Mouse (Mus musculus) C2C12 (cell line): ENCODE data around the gene Ccdc14. TPM values are rescaled to one million over a fixed set of nuclear protein-coding genes. Genes with fewer than 3 reads are reported as not detected.

Experiments used
- H3K27me3 ChIP-seq: one replicate; pipeline ENCODE4 v1.6.1; 2011; ENCODE audit not compliant: control insufficient read depth, insufficient read depth, insufficient read length
- H3K36me3 ChIP-seq: one replicate; pipeline ENCODE4 v1.6.1; 2011; ENCODE audit not compliant: control insufficient read depth, insufficient read depth
- H3K4me3 ChIP-seq: one replicate; pipeline ENCODE4 v1.5.1; 2011; ENCODE audit warnings: mild to moderate bottlenecking, control low read depth; ENCODE audit not compliant: poor library complexity, insufficient read depth, severe bottlenecking
- H3K79me2 ChIP-seq: one replicate; pipeline ENCODE4 v1.6.1; 2011; ENCODE audit not compliant: control insufficient read depth, insufficient read depth
- H3K79me3 ChIP-seq: one replicate; pipeline ENCODE4 v1.6.1; 2011; ENCODE audit warnings: low read depth, control low read depth
- H3ac ChIP-seq: one replicate; pipeline ENCODE3; 2011; ENCODE audit warnings: low read depth; ENCODE audit not compliant: control insufficient read depth, insufficient read length
- CEBPB ChIP-seq: IDR thresholded peaks from one replicate; pipeline ENCODE4 v1.6.1; 2011; ENCODE audit warnings: low read depth, mild to moderate bottlenecking, control low read depth, moderate library complexity
- CTCF ChIP-seq: IDR thresholded peaks from one replicate; pipeline ENCODE4 v1.5.1; 2011; ENCODE audit not compliant: control insufficient read depth, insufficient read depth, insufficient read length
- FOSL1 ChIP-seq: IDR thresholded peaks from one replicate; pipeline ENCODE4 v1.8.0; 2011; ENCODE audit warnings: mild to moderate bottlenecking, low read length; ENCODE audit not compliant: poor library complexity, insufficient read depth, severe bottlenecking
- MAX ChIP-seq: IDR thresholded peaks from one replicate; pipeline ENCODE4 v1.6.1; 2011; ENCODE audit warnings: mild to moderate bottlenecking, control low read depth
- MYOD1 ChIP-seq: IDR thresholded peaks from one replicate; pipeline ENCODE4 v1.6.1; 2011; ENCODE audit warnings: low read depth; ENCODE audit not compliant: control insufficient read depth, insufficient read length
- MYOG ChIP-seq: IDR thresholded peaks from one replicate; pipeline ENCODE4 v1.6.1; 2011; ENCODE audit not compliant: control insufficient read depth, insufficient read length; ENCODE audit errors: extremely low read depth
- USF1 ChIP-seq: IDR thresholded peaks from one replicate; pipeline ENCODE4 v1.6.1; 2011; ENCODE audit warnings: low read depth, mild to moderate bottlenecking, control low read depth, moderate library complexity
- polyA plus RNA-seq: library from polyadenylated mRNA; unstranded; fragments of >200 nt; fragmentation: generic; extraction: Trizol; gene quantifications from one replicate; pipeline ENCODE4 v1.2.1, GENCODE M21; 2012; ENCODE audit warnings: missing spikeins

Ccdc14 gene
- polyA plus RNA-seq, 1 experiment = 2.1 TPM

DNA sequence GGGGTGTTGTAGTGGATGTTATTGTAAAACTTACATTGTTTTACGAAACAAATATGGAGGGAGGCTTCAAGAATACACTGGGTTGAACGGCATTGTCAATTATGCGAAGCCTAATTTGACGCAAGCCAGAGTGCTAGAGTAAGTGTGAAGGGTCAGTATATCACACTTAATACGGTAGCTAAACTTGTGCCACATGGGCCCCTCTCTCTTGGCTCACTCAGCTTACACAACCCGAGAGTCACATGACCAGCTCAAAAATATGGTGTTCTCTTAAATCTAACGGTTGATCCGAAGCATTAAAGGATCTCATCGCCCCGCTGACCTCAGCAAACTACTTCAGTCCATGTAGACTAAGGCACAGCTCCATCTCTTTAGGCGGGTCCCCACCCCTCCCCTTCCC, 32.0 kb upstream of the Ccdc14 start:
- H3K79me2 ChIP-seq = no peaks in the 10 kb centered on the region
- no peak overlapping the region for H3ac ChIP-seq
- no peaks in the 10 kb centered on the region for H3K27me3 ChIP-seq
- no peaks in the 10 kb centered on the region for H3K79me3 ChIP-seq
- H3K4me3 ChIP-seq = no peak overlapping the region
- H3K36me3 ChIP-seq = no peaks in the 10 kb centered on the region
- TF ChIP-seq CEBPB = no peak
- TF ChIP-seq FOSL1 = no peak
- TF ChIP-seq MYOD1 = no peak
- no peak for TF ChIP-seq MAX

DNA sequence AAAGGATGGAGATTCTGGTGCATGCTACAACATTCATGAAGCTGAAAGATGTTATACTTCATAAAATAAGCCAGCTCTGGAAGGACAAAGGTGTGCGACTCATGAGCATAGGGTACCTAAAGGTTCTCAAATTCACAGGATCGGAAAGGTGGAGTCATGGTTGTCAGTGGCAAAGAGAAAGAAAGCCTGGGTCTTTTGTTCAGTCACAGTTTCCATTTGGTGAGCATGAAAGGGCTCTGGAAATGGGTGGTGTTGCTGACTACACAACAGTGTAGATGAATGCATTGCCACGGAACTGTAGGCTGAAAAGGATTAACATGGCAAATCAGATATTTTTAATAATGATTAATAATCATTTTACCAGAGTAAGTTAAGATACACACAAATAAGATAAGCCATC, 25.9 kb upstream of the Ccdc14 start:
- H3K27me3 ChIP-seq = no peaks in the 10 kb centered on the region
- no peaks in the 10 kb centered on the region for H3K79me2 ChIP-seq
- TF ChIP-seq MAX = no peak
- no peak for TF ChIP-seq USF1
- no peak overlapping the region for H3K4me3 ChIP-seq
- H3K36me3 ChIP-seq = no peaks in the 10 kb centered on the region
- no peaks in the 10 kb centered on the region for H3K79me3 ChIP-seq
- H3ac ChIP-seq = no peak overlapping the region

DNA sequence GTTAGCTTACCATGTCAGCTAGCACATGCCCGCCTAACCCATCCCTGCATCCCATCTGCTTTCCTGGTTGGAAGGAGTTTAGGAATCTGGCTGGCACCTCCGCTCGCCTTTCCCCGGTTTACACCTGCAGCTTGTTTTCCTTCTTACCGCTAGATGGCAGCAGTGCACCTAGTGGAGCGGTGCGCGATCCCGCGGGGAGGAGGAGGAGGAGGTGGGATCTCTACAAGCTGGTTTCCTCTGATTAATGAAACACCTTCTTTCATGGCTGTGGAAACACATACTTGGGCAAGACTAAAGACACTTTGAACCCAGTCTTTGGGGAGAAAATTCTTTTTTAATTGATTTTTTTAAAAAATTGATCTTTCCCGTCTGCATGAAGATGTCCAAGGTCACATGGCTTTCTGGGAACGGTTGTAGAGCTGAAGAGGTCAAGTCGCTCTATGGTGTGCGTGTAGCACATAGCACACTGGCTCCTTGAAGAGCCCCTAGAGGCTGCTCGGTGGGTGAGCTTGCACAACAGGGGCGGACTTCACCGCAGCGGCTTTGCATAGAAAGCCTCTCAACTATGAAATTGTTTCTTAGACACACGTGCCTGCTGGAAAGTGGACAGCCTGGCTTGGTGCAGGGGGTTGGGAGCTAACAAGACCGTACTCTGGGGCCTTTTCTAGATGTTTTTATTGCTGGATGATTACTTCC, 23.2 kb upstream of the Ccdc14 start:
- Histone ChIP-seq H3K27me3 (no peaks in the 10 kb centered on the region), H3K4me3 (no peak overlapping the region)
- no peak for TF ChIP-seq CEBPB
- TF ChIP-seq FOSL1 = no peak
- TF ChIP-seq MYOG = no peak
- no peak for TF ChIP-seq MAX
- no peak for TF ChIP-seq MYOD1
- peak; percentile 36 for TF ChIP-seq USF1
- peak; percentile 82 for TF ChIP-seq CTCF

DNA sequence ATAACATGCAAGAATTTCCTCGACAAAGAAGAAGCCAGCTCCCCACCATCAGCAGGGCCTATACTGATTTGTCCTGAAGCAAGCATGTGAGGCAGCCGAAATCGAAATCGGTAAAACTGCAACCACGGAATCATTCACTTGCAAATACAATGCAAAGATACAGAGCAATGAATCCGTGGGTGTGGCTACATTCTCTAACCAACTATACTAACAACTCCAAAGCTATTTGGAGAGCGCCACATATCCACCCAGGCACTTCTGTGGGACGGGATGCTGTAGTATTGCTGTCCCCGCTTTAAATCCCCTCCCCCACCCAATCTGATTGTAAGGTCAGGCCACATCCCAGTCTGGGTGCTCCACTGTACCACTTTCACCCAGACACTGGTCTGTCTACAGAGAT, 22.1 kb upstream of the Ccdc14 start:
- Histone ChIP-seq H3K36me3 (no peaks in the 10 kb centered on the region), H3ac (no peak overlapping the region), H3K79me3 (no peaks in the 10 kb centered on the region), H3K79me2 (no peaks in the 10 kb centered on the region), H3K27me3 (no peaks in the 10 kb centered on the region), H3K4me3 (no peak overlapping the region)
- TF ChIP-seq FOSL1 (no peak), USF1 (no peak), MYOG (no peak)

More for the DNA sequence above, 23.2 kb upstream of the Ccdc14 start:
- Histone ChIP-seq H3K79me3 (no peaks in the 10 kb centered on the region), H3ac (no peak overlapping the region), H3K79me2 (no peaks in the 10 kb centered on the region), H3K36me3 (no peaks in the 10 kb centered on the region)

DNA sequence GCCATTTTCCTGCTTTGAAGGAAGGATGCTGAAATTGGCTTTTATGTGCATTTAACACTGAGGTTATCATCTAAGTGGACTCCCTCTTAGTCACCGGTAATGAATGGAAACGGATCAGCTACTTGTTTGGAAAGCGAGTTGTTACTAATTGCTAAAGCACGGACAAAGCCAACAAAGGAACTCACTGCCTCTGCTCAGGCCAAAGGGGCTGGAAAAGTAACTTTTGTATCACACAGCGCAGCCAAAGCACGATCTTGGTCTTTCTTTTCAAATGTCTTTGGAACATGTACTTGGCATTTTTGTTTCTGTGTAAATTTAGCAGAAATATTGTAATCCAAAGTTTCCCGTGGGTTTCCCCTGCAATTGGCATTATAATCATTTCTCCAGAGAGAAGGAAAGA, 18.4 kb upstream of the Ccdc14 start:
- Histone ChIP-seq H3K36me3 (no peaks in the 10 kb centered on the region), H3K79me2 (no peaks in the 10 kb centered on the region), H3K4me3 (no peak overlapping the region), H3K79me3 (no peaks in the 10 kb centered on the region), H3ac (no peak overlapping the region), H3K27me3 (no peaks in the 10 kb centered on the region)
- TF ChIP-seq MAX (no peak), CEBPB (no peak), MYOD1 (no peak), FOSL1 (no peak), CTCF (no peak), MYOG (no peak), USF1 (no peak)

DNA sequence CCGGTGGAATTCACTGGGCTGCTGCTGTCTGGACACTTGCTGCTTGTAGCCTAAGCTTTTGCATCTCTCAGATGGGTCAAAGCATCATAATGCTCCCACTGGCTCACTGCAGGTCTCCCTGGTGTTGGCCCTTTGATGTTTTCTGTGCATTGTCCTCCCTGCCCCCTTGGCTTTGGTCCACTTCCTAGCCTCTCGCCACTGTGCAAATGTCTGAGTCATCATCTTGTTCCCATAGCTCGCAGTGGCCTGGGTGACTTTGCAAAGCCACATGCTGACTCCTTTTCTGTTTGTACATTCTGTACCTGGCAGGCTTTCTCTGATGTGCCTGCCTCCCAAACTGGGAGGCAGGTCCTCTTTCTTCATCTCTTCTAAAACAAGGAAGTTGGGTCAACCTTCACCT, 17.6 kb upstream of the Ccdc14 start:
- H3K79me3 ChIP-seq = no peaks in the 10 kb centered on the region
- H3K36me3 ChIP-seq = no peaks in the 10 kb centered on the region
- no peaks in the 10 kb centered on the region for H3K27me3 ChIP-seq
- TF ChIP-seq FOSL1 (no peak), MYOD1 (no peak), MAX (no peak), CTCF (no peak), CEBPB (no peak), USF1 (no peak), MYOG (no peak)
- no peaks in the 10 kb centered on the region for H3K79me2 ChIP-seq
- no peak overlapping the region for H3ac ChIP-seq
- H3K4me3 ChIP-seq = no peak overlapping the region
